Mouse (Mus musculus): ENCODE measurements at regions not wholly inside any gene's neighbourhood (a gene's known extent, or its start where the extent isn't known, plus 50 kb on each side); places are given as distances from the start of the nearest gene placed in this dataset.

GRCm38 (mm10) chr15:37060831-37061230 is 53.3 kb upstream of the Zfp706 start:
- no peak for DNase-seq
- intact Hi-C loops (cut with DNase I), result no loop called here
